ENCODE assay signal across 9 mouse cellular contexts in the genomic region with DNA sequence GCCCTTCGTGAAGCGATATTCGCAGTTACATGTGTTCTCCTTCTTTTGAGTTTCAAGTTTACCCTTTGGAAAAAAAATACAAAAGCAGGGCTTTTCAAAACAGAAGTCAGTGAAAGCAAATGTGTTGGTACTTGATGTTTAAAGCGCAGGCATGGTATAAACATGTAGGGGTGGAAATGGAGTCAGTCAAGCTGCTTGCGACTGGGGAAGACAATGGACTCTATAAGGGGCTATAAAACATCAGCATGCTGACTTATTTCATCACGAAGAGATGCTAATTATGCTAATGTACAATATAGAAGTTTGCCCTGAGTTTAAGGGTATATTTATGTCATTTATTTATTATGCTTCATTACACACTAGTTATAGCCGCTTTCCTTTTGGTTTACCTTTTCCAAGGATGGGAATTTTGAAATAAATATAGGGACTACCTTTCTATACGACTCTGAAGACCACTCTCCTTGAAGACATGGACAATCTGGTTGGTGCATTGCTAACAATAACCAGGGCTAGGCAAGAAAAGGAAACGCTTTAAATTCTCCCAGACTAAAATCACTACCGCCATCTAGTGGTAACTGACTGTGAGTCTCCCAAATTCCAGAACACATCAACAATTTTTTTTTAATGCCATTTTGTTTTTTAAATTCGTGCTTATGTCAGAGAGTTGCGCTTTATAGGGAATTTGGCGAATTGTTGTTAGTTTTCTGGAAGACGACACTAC.
DNase-seq lines count a peak whose midpoint lies in the region; ATAC-seq lines count a peak whose summit lies in the region.
"Had no signal": no experiment of that assay in that cellular context is flagged by ENCODE, and none has a peak within 500 bp of the region (broad histone marks: within the 10 kb centered on the region; RNA-seq: fewer than 3 reads in every experiment).

No protein-coding gene starts in this region.

- H3K9ac ChIP-seq in heart, embryonic 12.5 days: no peak overlapping the region
- no peak overlapping the region for H3K9ac ChIP-seq in forebrain, embryonic 13.5 days
- H3K9ac ChIP-seq in neural tube, embryonic 15.5 days (replicated peaks): no peak overlapping the region

- no peaks in the 10 kb centered on the region for H3K4me1 ChIP-seq in heart, embryonic 12.5 days (replicated peaks)
- H3K4me1 ChIP-seq in forebrain, embryonic 13.5 days: peaks cover 14% of the 10 kb centered on the region
- H3K4me1 ChIP-seq in neural tube, embryonic 15.5 days: no peaks in the 10 kb centered on the region
- H3K4me1 ChIP-seq: megakaryocyte, embryonic 14.5 days had no signal

- H3K4me3 ChIP-seq in heart, embryonic 12.5 days: no peak overlapping the region
- H3K4me3 ChIP-seq in forebrain, embryonic 13.5 days: no peak overlapping the region
- no peak overlapping the region for H3K4me3 ChIP-seq in neural tube, embryonic 15.5 days (replicated peaks)
- H3K4me3 ChIP-seq: megakaryocyte, embryonic 14.5 days had no signal

- no peaks in the 10 kb centered on the region for H3K27me3 ChIP-seq in heart, embryonic 12.5 days (replicated peaks)
- no peaks in the 10 kb centered on the region for H3K27me3 ChIP-seq in forebrain, embryonic 13.5 days
- H3K27me3 ChIP-seq in neural tube, embryonic 15.5 days (replicated peaks): no peaks in the 10 kb centered on the region
- H3K27me3 ChIP-seq: megakaryocyte, embryonic 14.5 days had no signal

- no peak overlapping the region for H3K27ac ChIP-seq in heart, embryonic 12.5 days (ENCODE audit: poor library complexity, severe bottlenecking)
- no peak overlapping the region for H3K27ac ChIP-seq in forebrain, embryonic 13.5 days
- H3K27ac ChIP-seq in neural tube, embryonic 15.5 days (replicated peaks): no peak overlapping the region

- H3K4me2 ChIP-seq in heart, embryonic 12.5 days: peak overlapping the region; percentile 33; the same call in 1 of the 2 replicates
- no peak overlapping the region for H3K4me2 ChIP-seq in forebrain, embryonic 13.5 days
- peak overlapping the region; percentile 22; the same call in 1 of the 2 replicates for H3K4me2 ChIP-seq in neural tube, embryonic 15.5 days

- 46% methylated on average over 14 of the region's 14 CpGs for WGBS in heart, embryonic 12.5 days
- WGBS in forebrain, embryonic 13.5 days: 45% methylated on average over 14 of the region's 14 CpGs
- WGBS in neural tube, embryonic 15.5 days: 49% methylated on average over 14 of the region's 14 CpGs

- no peak for DNase-seq in heart, postnatal 25 days (ENCODE audit: low spot score)
- peak; percentile 42 for DNase-seq in right cerebral cortex, adult 18-20 months
- no peak for DNase-seq in right cerebral cortex, postnatal 25 days
- DNase-seq in gastrocnemius, postnatal 25 days: no peak

- H3K9me3 ChIP-seq in heart, embryonic 12.5 days (replicated peaks): no peaks in the 10 kb centered on the region
- no peaks in the 10 kb centered on the region for H3K9me3 ChIP-seq in forebrain, embryonic 13.5 days (replicated peaks)
- no peaks in the 10 kb centered on the region for H3K9me3 ChIP-seq in neural tube, embryonic 15.5 days (replicated peaks)

- intact Hi-C loops in heart, postnatal 25 days (cut with DNase I): no loop called here

- ATAC-seq in heart, embryonic 12.5 days (ENCODE audit: insufficient number of reproducible peaks, low FRiP score): no peak
- ATAC-seq in forebrain, embryonic 13.5 days: peak; percentile 78
- peak; percentile 63; the same call in 1 of the 2 replicates for ATAC-seq in neural tube, embryonic 15.5 days (ENCODE audit: low FRiP score)
- no peak for ATAC-seq in activated CD4-positive, CD25-positive, alpha-beta regulatory T cell, adult 4 months

- no peaks in the 10 kb centered on the region for H3K36me3 ChIP-seq in heart, embryonic 12.5 days
- H3K36me3 ChIP-seq in forebrain, embryonic 13.5 days (ENCODE audit: poor library complexity, severe bottlenecking): no peaks in the 10 kb centered on the region
- no peaks in the 10 kb centered on the region for H3K36me3 ChIP-seq in neural tube, embryonic 15.5 days

Comparison
In these comparisons a context has a peak if more than half of its experiments do, and no peak if none do; other contexts are left out.
1. ATAC-seq: peak in forebrain, embryonic 13.5 days (single experiment) and neural tube, embryonic 15.5 days (single experiment); none in heart, embryonic 12.5 days (single experiment) and activated CD4-positive, CD25-positive, alpha-beta regulatory T cell, adult 4 months (single experiment).